ENCODE assay signal across 8 mouse cellular contexts in the genomic region with DNA sequence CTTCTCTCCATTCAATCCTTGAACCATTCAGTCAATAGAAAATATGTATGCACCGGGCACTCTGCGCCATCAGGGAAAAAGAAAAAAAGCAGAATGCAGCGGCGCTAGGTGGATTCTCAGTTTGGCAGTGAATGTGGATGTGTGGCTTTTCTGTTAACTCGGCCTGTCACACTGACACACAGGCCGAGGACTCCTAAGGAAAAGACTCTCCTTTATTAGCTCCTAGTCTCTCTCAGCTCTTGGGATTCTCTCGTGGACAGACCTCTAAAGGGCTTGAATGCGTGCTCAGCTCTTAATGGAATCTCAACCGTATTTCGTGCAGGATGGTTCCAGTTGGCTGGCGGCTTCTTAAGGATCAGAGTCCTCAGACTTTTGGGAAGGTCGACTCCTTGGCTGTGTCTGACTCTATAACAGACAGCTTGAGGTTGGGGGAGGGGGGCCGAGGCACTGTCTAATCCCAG. TPM values are rescaled to one million over a fixed set of nuclear protein-coding genes. Genes with fewer than 3 reads are reported as not detected.
DNase-seq lines count a peak whose midpoint lies in the region; ATAC-seq lines count a peak whose summit lies in the region.

No protein-coding gene starts in this region.

- ATAC-seq in neural tube, embryonic 12.5 days (ENCODE audit: low FRiP score, low read depth), result peak; percentile 2; the same call in 1 of the 2 replicates

- H3K4me2 ChIP-seq in neural tube, embryonic 12.5 days (replicated peaks), result peak overlapping the region; percentile 78

- peak; percentile 38 to 49 for DNase-seq in frontal cortex, postnatal 36 days (ENCODE audit: low spot score in 2 of 2)
- DNase-seq in frontal cortex, postnatal 14 days (ENCODE audit: low spot score in 2 of 2), result no peak
- DNase-seq in thymus, postnatal 25 days, result peak; percentile 6
- no peak for DNase-seq in thymus, postnatal 0 days (ENCODE audit: low spot score)
- peak; percentile 27 for DNase-seq in gastrocnemius, postnatal 25 days
- DNase-seq in kidney, postnatal 10 days, result peak; percentile 71
- DNase-seq in urinary bladder, postnatal 10 days (ENCODE audit: low spot score), result no peak

- H3K27me3 ChIP-seq in neural tube, embryonic 12.5 days (replicated peaks), result no peaks in the 10 kb centered on the region

- WGBS in neural tube, embryonic 12.5 days, result 5% methylated on average over 13 of the region's 13 CpGs

- no peaks in the 10 kb centered on the region for H3K9me3 ChIP-seq in neural tube, embryonic 12.5 days

- peak overlapping the region; percentile 94; the same call in 1 of the 2 replicates for H3K27ac ChIP-seq in neural tube, embryonic 12.5 days

- H3K9ac ChIP-seq in neural tube, embryonic 12.5 days, result peak overlapping the region; percentile 91

- peak overlapping the region; percentile 76 for H3K4me3 ChIP-seq in neural tube, embryonic 12.5 days

- H3K4me1 ChIP-seq in neural tube, embryonic 12.5 days, result peaks cover 24% of the 10 kb centered on the region

- peaks cover 25% of the 10 kb centered on the region for H3K36me3 ChIP-seq in neural tube, embryonic 12.5 days

RNA-seq across cellular contexts. Expression of gene Slc25a4, which starts 0.6 kb away (rescaled TPM):
- polyA plus RNA-seq in thymus, postnatal 0 days (2015; fragmentation: Nextera tagmentation; extraction: Ambion mirVana), result 274 and 292 TPM in 2 replicates
- 1,000 to 10,000 TPM; 2,973 to 3,130 TPM for total RNA-seq in gastrocnemius, postnatal 25 days (2021)
- polyA plus RNA-seq in neural tube, embryonic 12.5 days (2016; fragmentation: Nextera tagmentation; extraction: Ambion mirVana), result 612 and 635 TPM in 2 replicates

RNA-seq across cellular contexts. Expression of gene Snx25, which starts 59.7 kb away (rescaled TPM):
- polyA plus RNA-seq in thymus, postnatal 0 days (2015; fragmentation: Nextera tagmentation; extraction: Ambion mirVana), result 10.7 and 13.3 TPM in 2 replicates
- 1 to 10 TPM; 4.7 to 5.5 TPM for total RNA-seq in gastrocnemius, postnatal 25 days (2021)
- 6.7 and 9.1 TPM in 2 replicates for polyA plus RNA-seq in neural tube, embryonic 12.5 days (2016; fragmentation: Nextera tagmentation; extraction: Ambion mirVana)

Comparison
In these comparisons a context has a peak if more than half of its experiments do, and no peak if none do; other contexts are left out.
1. DNase-seq: peak in frontal cortex, postnatal 36 days (2 of 2), thymus, postnatal 25 days (single experiment), gastrocnemius, postnatal 25 days (single experiment) and kidney, postnatal 10 days (single experiment); none in frontal cortex, postnatal 14 days (0 of 2), thymus, postnatal 0 days (single experiment) and urinary bladder, postnatal 10 days (single experiment).